Mouse (Mus musculus) neural tube, embryonic 14.5 days (tissue): ENCODE results near the gene Gls. TPM values are rescaled to one million over a fixed set of nuclear protein-coding genes. Genes with fewer than 3 reads are reported as not detected.
A peak's percentile ranks its signal among the peaks of the same experiment; 100 is the strongest.

Source experiments
- ATAC-seq: fragments of 200-750 bp; cut with Nextera tagmentation; 2 replicates; pipeline ENCODE4 v1.8.0; 2017; ENCODE audit warnings: low read depth, mild to moderate bottlenecking, moderate TSS enrichment, moderate library complexity
- H3K27ac ChIP-seq: fragments of 300-500 bp; sonication (generic); 2 replicates; pipeline ENCODE4 v1.5.1; 2014; ENCODE audit warnings: low read depth, mild to moderate bottlenecking, control low read depth, low read length, moderate library complexity, mixed read lengths
- H3K27me3 ChIP-seq: fragments of 300-500 bp; sonication (generic); 2 replicates; pipeline ENCODE4 v1.6.1; 2014; ENCODE audit warnings: low read length; ENCODE audit not compliant: control insufficient read depth, insufficient read depth
- H3K36me3 ChIP-seq: fragments of 300-500 bp; sonication (generic); 2 replicates; pipeline ENCODE4 v1.6.1; 2014; ENCODE audit warnings: low read length, mixed read lengths; ENCODE audit not compliant: control insufficient read depth, insufficient read depth
- H3K4me1 ChIP-seq: fragments of 300-500 bp; sonication (generic); 2 replicates; pipeline ENCODE4 v1.6.1; 2014; ENCODE audit warnings: low read length; ENCODE audit not compliant: control insufficient read depth, insufficient read depth
- H3K4me2 ChIP-seq: fragments of 300-500 bp; sonication (generic); 2 replicates; pipeline ENCODE4 v1.6.1; 2014; ENCODE audit warnings: mild to moderate bottlenecking, low read depth, low read length, control low read depth
- H3K4me3 ChIP-seq: fragments of 300-500 bp; sonication (generic); 2 replicates; pipeline ENCODE4 v1.5.1; 2014; ENCODE audit warnings: low read depth, low read length, control low read depth, mixed read lengths
- H3K9ac ChIP-seq: fragments of 300-500 bp; sonication (generic); replicated peaks from 2 replicates; pipeline ENCODE4 v1.6.1; 2014; ENCODE audit warnings: low read depth, mild to moderate bottlenecking, control low read depth, low read length, mixed read lengths
- H3K9me3 ChIP-seq: fragments of 300-500 bp; sonication (generic); 2 replicates; pipeline ENCODE4 v1.6.1; 2016; ENCODE audit warnings: low read length; ENCODE audit not compliant: control insufficient read depth
- WGBS: fragments of 180-500 bp; shearing (Covaris S2); extraction: QIAGEN DNeasy Blood & Tissue Kit; methylation state at CpG from one replicate; pipeline ENCODE4 v1.1.7; 2014; 5-methylcytosine and 5-hydroxymethylcytosine counted together
- polyA plus RNA-seq: library from polyadenylated mRNA; unstranded; fragments of >200 nt; fragmentation: Nextera tagmentation; extraction: Ambion mirVana; gene quantifications from 2 replicates; pipeline ENCODE4 v1.2.1, GENCODE M21; 2014

Gls gene
- polyA plus RNA-seq, 1 experiment from 2014 or later = 74.1 TPM

GRCm38 (mm10) chr1:52252447-52252846 is 19.4 kb upstream of the Gls start:
- no peak overlapping the region for H3K27ac ChIP-seq
- H3K9me3 ChIP-seq = no peaks in the 10 kb centered on the region
- no peak overlapping the region for H3K4me2 ChIP-seq
- no peaks in the 10 kb centered on the region for H3K4me1 ChIP-seq
- H3K36me3 ChIP-seq = no peaks in the 10 kb centered on the region
- no peaks in the 10 kb centered on the region for H3K27me3 ChIP-seq
- ATAC-seq = no peak
- no peak overlapping the region for H3K4me3 ChIP-seq
- H3K9ac ChIP-seq = no peak overlapping the region
- 74% methylated on average over 2 of the region's 2 CpGs for WGBS

GRCm38 (mm10) chr1:52251038-52251735 is 18.2 kb upstream of the Gls start:
- Histone ChIP-seq H3K36me3 (no peaks in the 10 kb centered on the region), H3K9ac (no peak overlapping the region), H3K4me1 (no peaks in the 10 kb centered on the region), H3K4me3 (no peak overlapping the region), H3K4me2 (no peak overlapping the region), H3K27ac (no peak overlapping the region), H3K27me3 (no peaks in the 10 kb centered on the region), H3K9me3 (no peaks in the 10 kb centered on the region)
- WGBS = 77% methylated on average over 7 of the region's 7 CpGs
- ATAC-seq = no peak

- no peak overlapping the region for H3K27ac ChIP-seq
- no peak overlapping the region for H3K4me3 ChIP-seq
- WGBS = 87% methylated on average over 3 of the region's 3 CpGs
- no peaks in the 10 kb centered on the region for H3K27me3 ChIP-seq
- no peak for ATAC-seq
- no peak overlapping the region for H3K4me2 ChIP-seq
- H3K9ac ChIP-seq = no peak overlapping the region
- no peaks in the 10 kb centered on the region for H3K9me3 ChIP-seq
- H3K36me3 ChIP-seq = no peaks in the 10 kb centered on the region
- no peaks in the 10 kb centered on the region for H3K4me1 ChIP-seq
Observed at GRCm38 (mm10) chr1:52248899-52249556, 16.0 kb upstream of the Gls start.

GRCm38 (mm10) chr1:52242270-52242669 is 9.2 kb upstream of the Gls start:
- no peaks in the 10 kb centered on the region for H3K4me1 ChIP-seq
- H3K27me3 ChIP-seq = no peaks in the 10 kb centered on the region
- no peak overlapping the region for H3K4me3 ChIP-seq
- no peaks in the 10 kb centered on the region for H3K36me3 ChIP-seq
- ATAC-seq = no peak
- H3K9ac ChIP-seq = no peak overlapping the region
- no peak overlapping the region for H3K4me2 ChIP-seq
- WGBS = 55% methylated on average over 3 of the region's 3 CpGs
- H3K27ac ChIP-seq = no peak overlapping the region
- no peaks in the 10 kb centered on the region for H3K9me3 ChIP-seq

- H3K27me3 ChIP-seq = no peaks in the 10 kb centered on the region
- peaks cover 7% of the 10 kb centered on the region; the same call in 1 of the 2 replicates for H3K4me1 ChIP-seq
- peak overlapping the region; percentile 95 for H3K4me3 ChIP-seq
- no peaks in the 10 kb centered on the region for H3K9me3 ChIP-seq
- under 1% methylated on average over 39 of the region's 57 CpGs for WGBS
- peak overlapping the region; percentile 77 for H3K4me2 ChIP-seq
- peak; percentile 81 for ATAC-seq
- H3K9ac ChIP-seq = peak overlapping the region; percentile 93
- peak overlapping the region; percentile 96 for H3K27ac ChIP-seq
- no peaks in the 10 kb centered on the region for H3K36me3 ChIP-seq
Observed at GRCm38 (mm10) chr1:52232766-52233140, 279 bp downstream of the Gls start.

- peaks cover 7% of the 10 kb centered on the region; the same call in 1 of the 2 replicates for H3K4me1 ChIP-seq
- H3K36me3 ChIP-seq = no peaks in the 10 kb centered on the region
- peak overlapping the region; percentile 77 for H3K4me2 ChIP-seq
- peak overlapping the region; percentile 93 for H3K9ac ChIP-seq
- H3K27ac ChIP-seq = peak overlapping the region; percentile 96
- peak; percentile 64 for ATAC-seq
- H3K4me3 ChIP-seq = peak overlapping the region; percentile 95
- no peaks in the 10 kb centered on the region for H3K27me3 ChIP-seq
- no peaks in the 10 kb centered on the region for H3K9me3 ChIP-seq
- WGBS = under 1% methylated on average over 45 of the region's 69 CpGs
Observed at GRCm38 (mm10) chr1:52231939-52232765, 880 bp downstream of the Gls start.

- 91% methylated on average over 1 of the region's 1 CpGs for WGBS
- Histone ChIP-seq H3K4me3 (no peak overlapping the region), H3K4me1 (peaks cover 7% of the 10 kb centered on the region; the same call in 1 of the 2 replicates), H3K27me3 (no peaks in the 10 kb centered on the region), H3K9me3 (no peaks in the 10 kb centered on the region), H3K36me3 (no peaks in the 10 kb centered on the region), H3K9ac (no peak overlapping the region), H3K4me2 (0 out of 2 replicates have a peak overlapping the region, but pooled peaks have one; percentile 8), H3K27ac (no peak overlapping the region)
- no peak for ATAC-seq
Observed at GRCm38 (mm10) chr1:52230404-52230803, 2.6 kb downstream of the Gls start.

GRCm38 (mm10) chr1:52228178-52228577 is 4.9 kb downstream of the Gls start:
- Histone ChIP-seq H3K27me3 (no peaks in the 10 kb centered on the region), H3K4me1 (peaks cover 7% of the 10 kb centered on the region; the same call in 1 of the 2 replicates), H3K4me2 (no peak overlapping the region), H3K36me3 (no peaks in the 10 kb centered on the region), H3K4me3 (no peak overlapping the region), H3K27ac (no peak overlapping the region), H3K9ac (no peak overlapping the region), H3K9me3 (no peaks in the 10 kb centered on the region)
- ATAC-seq = no peak
- WGBS = 89% methylated on average over 6 of the region's 6 CpGs

- Histone ChIP-seq H3K36me3 (no peaks in the 10 kb centered on the region), H3K27me3 (no peaks in the 10 kb centered on the region), H3K27ac (no peak overlapping the region), H3K4me3 (no peak overlapping the region), H3K4me1 (peaks cover 5% of the 10 kb centered on the region; the same call in 1 of the 2 replicates), H3K4me2 (no peak overlapping the region), H3K9ac (no peak overlapping the region), H3K9me3 (no peaks in the 10 kb centered on the region)
- no peak for ATAC-seq
Observed at GRCm38 (mm10) chr1:52226416-52226815, 6.6 kb downstream of the Gls start.
